Mouse (Mus musculus) C2C12 (cell line): ENCODE measurements around the gene Cd27. TPM values are rescaled to one million over a fixed set of nuclear protein-coding genes. Genes with fewer than 3 reads are reported as not detected.
A peak's percentile ranks its signal among the peaks of the same experiment; 100 is the strongest.
"Not testable (repeated sequence)": the region's sequence is repeated elsewhere in the genome, so short reads cannot be mapped to it uniquely, and the experiment has no call there.

Source experiments
- H3K27me3 ChIP-seq: one replicate; pipeline ENCODE4 v1.6.1; 2011; ENCODE audit not compliant: control insufficient read depth, insufficient read depth, insufficient read length
- H3K36me3 ChIP-seq: one replicate; pipeline ENCODE4 v1.6.1; 2011; ENCODE audit not compliant: control insufficient read depth, insufficient read depth
- H3K4me3 ChIP-seq: one replicate; pipeline ENCODE4 v1.5.1; 2011; ENCODE audit warnings: mild to moderate bottlenecking, control low read depth; ENCODE audit not compliant: poor library complexity, insufficient read depth, severe bottlenecking
- H3K79me2 ChIP-seq: one replicate; pipeline ENCODE4 v1.6.1; 2011; ENCODE audit not compliant: control insufficient read depth, insufficient read depth
- H3K79me3 ChIP-seq: one replicate; pipeline ENCODE4 v1.6.1; 2011; ENCODE audit warnings: low read depth, control low read depth
- H3ac ChIP-seq: one replicate; pipeline ENCODE3; 2011; ENCODE audit warnings: low read depth; ENCODE audit not compliant: control insufficient read depth, insufficient read length
- CEBPB ChIP-seq: IDR thresholded peaks from one replicate; pipeline ENCODE4 v1.6.1; 2011; ENCODE audit warnings: low read depth, mild to moderate bottlenecking, control low read depth, moderate library complexity
- CTCF ChIP-seq: IDR thresholded peaks from one replicate; pipeline ENCODE4 v1.5.1; 2011; ENCODE audit not compliant: control insufficient read depth, insufficient read depth, insufficient read length
- FOSL1 ChIP-seq: IDR thresholded peaks from one replicate; pipeline ENCODE4 v1.8.0; 2011; ENCODE audit warnings: mild to moderate bottlenecking, low read length; ENCODE audit not compliant: poor library complexity, insufficient read depth, severe bottlenecking
- MAX ChIP-seq: IDR thresholded peaks from one replicate; pipeline ENCODE4 v1.6.1; 2011; ENCODE audit warnings: mild to moderate bottlenecking, control low read depth
- MYOD1 ChIP-seq: IDR thresholded peaks from one replicate; pipeline ENCODE4 v1.6.1; 2011; ENCODE audit warnings: low read depth; ENCODE audit not compliant: control insufficient read depth, insufficient read length
- MYOG ChIP-seq: IDR thresholded peaks from one replicate; pipeline ENCODE4 v1.6.1; 2011; ENCODE audit not compliant: control insufficient read depth, insufficient read length; ENCODE audit errors: extremely low read depth
- USF1 ChIP-seq: IDR thresholded peaks from one replicate; pipeline ENCODE4 v1.6.1; 2011; ENCODE audit warnings: low read depth, mild to moderate bottlenecking, control low read depth, moderate library complexity
- long read RNA-seq, 2 experiments: library from polyadenylated mRNA; unstranded; transcript quantifications; one replicate each; pipeline ENCODE4 v2.0.0; 2019 to 2020
- polyA plus RNA-seq: library from polyadenylated mRNA; unstranded; fragments of >200 nt; fragmentation: generic; extraction: Trizol; gene quantifications from one replicate; pipeline ENCODE4 v1.2.1, GENCODE M21; 2012; ENCODE audit warnings: missing spikeins

Gene Cd27
- polyA plus RNA-seq = 0.07 TPM
- long read RNA-seq, experiment 1 = 0 reads
- long read RNA-seq, experiment 2 = 0 reads

DNA sequence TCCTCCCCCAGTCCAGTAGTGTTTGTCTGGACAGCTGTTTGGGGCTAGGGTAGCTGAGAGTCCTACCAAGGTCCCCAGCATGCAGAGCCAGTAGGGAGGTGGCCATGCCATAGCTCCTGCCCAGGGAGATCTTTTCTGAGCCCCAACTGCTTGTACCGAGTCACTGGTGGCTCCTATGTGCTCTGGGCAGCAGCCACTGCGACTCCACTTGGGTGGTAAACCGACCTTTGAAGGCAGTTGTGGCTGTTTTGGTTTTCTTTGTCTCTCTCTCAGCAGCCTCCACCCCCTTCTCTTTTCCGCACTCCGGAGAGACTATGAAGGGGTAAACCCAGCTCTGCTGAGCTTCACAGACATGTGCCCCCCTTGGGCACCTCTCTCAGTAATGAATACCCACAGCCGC, at the start of gene Cd27:
Gene Cd27 (minus strand): TSS at position 229 of the 400 bp plus-strand sequence.
- Histone ChIP-seq H3K79me3 (no peaks in the 10 kb centered on the region), H3K27me3 (no peaks in the 10 kb centered on the region), H3K79me2 (no peaks in the 10 kb centered on the region), H3K36me3 (no peaks in the 10 kb centered on the region), H3K4me3 (no peak within 1 kb of the TSS), H3ac (no peak within 1 kb of the TSS)
- TF ChIP-seq MAX (no peak), CEBPB (no peak), FOSL1 (no peak), USF1 (no peak), MYOG (no peak), MYOD1 (no peak), CTCF (no peak)

DNA sequence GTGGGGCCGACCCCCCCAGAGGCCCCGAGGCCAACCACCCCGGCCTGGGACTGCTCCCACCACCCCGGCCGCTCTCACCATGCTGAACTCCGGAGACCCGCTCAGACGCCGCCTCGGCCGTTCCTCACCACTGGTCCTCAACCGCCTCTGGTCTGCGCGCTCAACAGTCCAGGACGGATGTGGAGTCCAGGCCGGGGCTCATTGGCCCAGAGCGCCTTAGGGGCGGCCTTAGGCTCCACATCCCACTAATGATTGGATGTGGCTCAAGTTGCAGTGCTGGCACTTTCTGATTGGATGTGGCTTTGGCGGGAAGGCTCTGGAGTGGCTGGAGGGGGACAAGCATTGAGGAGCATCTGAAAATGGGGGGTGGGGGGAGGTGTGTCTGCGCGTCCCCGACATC, 49.1 kb upstream of the Cd27 start, which contains the start of gene Tuba3a:
Gene Tuba3a (minus strand): TSS at position 153 of the 400 bp plus-strand sequence.
- TF ChIP-seq MAX = no peak
- TF ChIP-seq USF1 = no peak
- TF ChIP-seq FOSL1 = no peak
- TF ChIP-seq CEBPB = no peak
- no peak for TF ChIP-seq MYOD1
- TF ChIP-seq MYOG = no peak
- H3K79me3 ChIP-seq = no peaks in the 10 kb centered on the region
- no peaks in the 10 kb centered on the region for H3K36me3 ChIP-seq
- no peak within 1 kb of the TSS for H3K4me3 ChIP-seq
- no peaks in the 10 kb centered on the region for H3K79me2 ChIP-seq
- no peak within 1 kb of the TSS for H3ac ChIP-seq
- peaks cover 3% of the 10 kb centered on the region for H3K27me3 ChIP-seq

DNA sequence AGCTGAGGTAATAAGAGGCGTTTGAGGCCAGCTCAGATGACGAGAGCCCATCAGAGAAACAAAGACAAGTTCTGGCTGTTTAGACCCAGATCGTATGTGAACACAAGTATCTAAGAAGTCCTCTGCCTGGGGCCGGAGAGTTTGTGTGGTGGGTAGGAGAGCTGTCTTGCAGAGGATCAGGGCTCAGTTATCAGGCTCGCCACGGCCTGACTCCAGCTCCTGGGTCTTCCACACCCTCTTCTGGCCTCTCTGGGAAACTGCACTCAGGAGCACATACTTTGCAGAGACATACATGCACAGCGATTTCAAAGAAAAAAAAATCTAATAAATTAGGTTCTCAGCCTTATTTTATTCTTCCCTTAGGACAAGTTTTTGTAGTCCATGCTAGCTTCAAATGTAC, 47.9 kb upstream of the Cd27 start:
- Histone ChIP-seq H3K79me2 (no peaks in the 10 kb centered on the region), H3K27me3 (peaks cover 3% of the 10 kb centered on the region), H3ac (no peak overlapping the region), H3K79me3 (no peaks in the 10 kb centered on the region), H3K4me3 (no peak overlapping the region), H3K36me3 (no peaks in the 10 kb centered on the region)
- TF ChIP-seq USF1 (no peak), MYOD1 (no peak), CTCF (no peak), MYOG (no peak)

DNA sequence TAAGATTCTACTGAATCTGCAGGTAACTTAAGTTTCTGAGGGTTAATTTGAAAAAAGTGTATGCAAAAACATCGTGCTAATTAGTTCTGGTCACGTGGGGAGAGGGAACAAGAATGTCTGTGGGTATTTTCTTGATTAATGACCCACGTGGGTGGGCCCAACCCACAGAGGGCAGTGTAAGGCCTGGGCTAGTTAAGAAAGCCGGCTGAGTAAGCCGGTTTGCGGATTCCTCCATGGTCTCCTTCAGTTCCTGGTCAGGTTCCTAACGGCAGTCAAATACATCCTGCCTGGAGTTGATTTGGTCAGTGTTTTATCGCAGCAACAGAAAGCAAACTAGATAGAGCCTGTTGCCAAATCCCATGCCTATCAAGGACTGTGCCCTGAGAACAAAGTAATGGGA, 47.4 kb upstream of the Cd27 start:
- Histone ChIP-seq H3K36me3 (no peaks in the 10 kb centered on the region), H3ac (no peak overlapping the region), H3K4me3 (no peak overlapping the region), H3K79me2 (no peaks in the 10 kb centered on the region), H3K79me3 (no peaks in the 10 kb centered on the region), H3K27me3 (peaks cover 3% of the 10 kb centered on the region)
- TF ChIP-seq MYOD1 (no peak), USF1 (peak; percentile 3)

DNA sequence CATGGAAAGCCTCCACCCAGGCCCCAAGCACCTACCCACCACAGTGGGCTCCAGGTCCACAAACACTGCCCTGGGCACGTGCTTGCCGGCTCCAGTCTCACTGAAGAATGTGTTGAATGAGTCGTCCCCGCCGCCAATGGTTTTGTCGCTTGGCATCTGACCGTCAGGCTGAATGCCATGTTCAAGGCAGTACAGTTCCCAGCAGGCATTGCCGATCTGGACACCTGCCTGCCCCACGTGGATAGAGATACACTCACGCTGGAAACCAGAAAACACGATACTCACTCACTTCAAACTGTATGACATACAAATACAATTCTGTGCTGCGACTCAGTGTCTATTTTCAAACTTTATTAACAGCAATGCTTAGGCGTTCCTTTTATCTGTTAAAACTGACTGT, 45.9 kb upstream of the Cd27 start:
- not testable (repeated sequence) for H3ac ChIP-seq, H3K79me2 ChIP-seq, H3K27me3 ChIP-seq, H3K79me3 ChIP-seq, H3K36me3 ChIP-seq, H3K4me3 ChIP-seq

DNA sequence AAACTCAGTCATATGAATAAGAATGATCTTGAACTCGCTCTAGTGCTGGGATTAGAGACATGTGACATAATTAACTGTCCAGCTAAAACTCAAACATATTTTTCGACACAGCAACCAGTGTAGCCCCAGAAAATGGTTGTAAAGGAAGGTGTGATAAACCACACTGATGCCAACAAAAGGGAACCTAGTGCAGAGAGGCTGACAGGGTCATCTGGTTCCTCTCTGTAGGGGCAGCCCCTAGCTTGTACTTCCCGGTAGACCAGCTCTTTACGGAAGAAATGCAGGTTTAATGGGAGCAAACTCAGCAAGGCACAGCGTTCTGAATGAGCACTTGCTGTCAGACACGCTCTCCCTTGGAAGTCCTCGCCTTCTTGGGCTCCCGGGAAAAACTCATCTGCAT, 42.9 kb upstream of the Cd27 start:
- Histone ChIP-seq H3K79me2 (no peaks in the 10 kb centered on the region), H3K27me3 (no peaks in the 10 kb centered on the region), H3ac (no peak overlapping the region), H3K4me3 (no peak overlapping the region), H3K79me3 (no peaks in the 10 kb centered on the region), H3K36me3 (no peaks in the 10 kb centered on the region)
- TF ChIP-seq MAX (no peak), MYOG (no peak), CTCF (no peak), USF1 (no peak), FOSL1 (no peak), CEBPB (no peak), MYOD1 (no peak)
